Mouse (Mus musculus) inflammation-experienced regulatory T-cells, adult 6 months (primary cell): Measurements from ENCODE around the gene Ppm1b. TPM values are rescaled to one million over a fixed set of nuclear protein-coding genes. Genes with fewer than 3 reads are reported as not detected.

ENCODE experiments used
- ATAC-seq: one replicate; pipeline ENCODE4 v1.8.0; 2017
- polyA plus RNA-seq, 3 experiments: library from polyadenylated mRNA; unstranded; fragments of 100-300 nt; shearing (Covaris generic); gene quantifications; one replicate each; pipeline ENCODE4 v1.2.1; 2017

The Ppm1b gene
- polyA plus RNA-seq, 3 experiments from 2014 or later: 14.8 to 20.7 (median 15.6) TPM

- no peak for ATAC-seq
Measured at GRCm38 (mm10) chr17:84958411-84958911, 1.9 kb downstream of the Ppm1b start.

- no peak for ATAC-seq
Measured at GRCm38 (mm10) chr17:84958986-84959664, 2.6 kb downstream of the Ppm1b start.

- no peak for ATAC-seq
Measured at GRCm38 (mm10) chr17:84959665-84960020, 3.1 kb downstream of the Ppm1b start.

- no peak for ATAC-seq
Measured at GRCm38 (mm10) chr17:84960136-84960535, 3.6 kb downstream of the Ppm1b start.

- ATAC-seq: no peak
Measured at GRCm38 (mm10) chr17:84962046-84962445, 5.5 kb downstream of the Ppm1b start.

GRCm38 (mm10) chr17:84963651-84964050 is 7.1 kb downstream of the Ppm1b start:
- ATAC-seq: no peak

- ATAC-seq: no peak
Measured at GRCm38 (mm10) chr17:84966231-84966630, 9.7 kb downstream of the Ppm1b start.

- no peak for ATAC-seq
Measured at GRCm38 (mm10) chr17:84967045-84967444, 10.5 kb downstream of the Ppm1b start.

GRCm38 (mm10) chr17:84969916-84970315 is 13.4 kb downstream of the Ppm1b start:
- ATAC-seq: no peak

GRCm38 (mm10) chr17:84981721-84982120 is 25.2 kb downstream of the Ppm1b start:
- no peak for ATAC-seq

GRCm38 (mm10) chr17:84982735-84983134 is 26.2 kb downstream of the Ppm1b start:
- peak; percentile 17 for ATAC-seq

- no peak for ATAC-seq
Measured at GRCm38 (mm10) chr17:84986368-84986767, 29.8 kb downstream of the Ppm1b start.

GRCm38 (mm10) chr17:84987834-84988410 is 31.4 kb downstream of the Ppm1b start:
- no peak for ATAC-seq

- no peak for ATAC-seq
Measured at GRCm38 (mm10) chr17:84988514-84988913, 32.0 kb downstream of the Ppm1b start.

- no peak for ATAC-seq
Measured at GRCm38 (mm10) chr17:84995844-84996243, 39.3 kb downstream of the Ppm1b start.

- ATAC-seq: no peak
Measured at GRCm38 (mm10) chr17:84997639-84998038, 41.1 kb downstream of the Ppm1b start.

- ATAC-seq: no peak
Measured at GRCm38 (mm10) chr17:84999636-85000035, 43.1 kb downstream of the Ppm1b start.

- no peak for ATAC-seq
Measured at GRCm38 (mm10) chr17:85013485-85013884, 56.9 kb downstream of the Ppm1b start.

GRCm38 (mm10) chr17:85014632-85015031 is 58.1 kb downstream of the Ppm1b start:
- no peak for ATAC-seq

GRCm38 (mm10) chr17:85018344-85018743 is 61.8 kb downstream of the Ppm1b start:
- ATAC-seq: no peak

- peak; percentile 38 for ATAC-seq
Measured at GRCm38 (mm10) chr17:85018794-85019193, 62.3 kb downstream of the Ppm1b start.

GRCm38 (mm10) chr17:85020343-85020742 is 63.8 kb downstream of the Ppm1b start:
- no peak for ATAC-seq

GRCm38 (mm10) chr17:85023247-85024167 is 67.0 kb downstream of the Ppm1b start:
- peak; percentile 89 for ATAC-seq
